Mouse (Mus musculus) CH12.LX (cell line): ENCODE measurements at regions not wholly inside any gene's neighbourhood (a gene's known extent, or its start where the extent isn't known, plus 50 kb on each side); places are given as distances from the start of the nearest gene placed in this dataset.

Experiments
- CTCF ChIP-seq, 2 experiments: IDR thresholded peaks in 1 of 2; conservative IDR thresholded peaks in 1 of 2; 2 replicates each; pipeline ENCODE4 v1.5.1; 2011 to 2012; ENCODE audit warnings: low read depth in 2 of 2, low read length in 2 of 2, improper control_type of control experiment in 1 of 2, inconsistent platforms in 1 of 2, mild to moderate bottlenecking in 1 of 2, moderate library complexity in 1 of 2
- EP300 ChIP-seq: IDR thresholded peaks from 2 replicates; pipeline ENCODE4 v1.6.1; 2011; ENCODE audit warnings: low read length, improper control_type of control experiment
- ETS1 ChIP-seq: conservative IDR thresholded peaks from 2 replicates; pipeline ENCODE4 v1.6.1; 2012; ENCODE audit warnings: low read depth, mild to moderate bottlenecking, inconsistent platforms, low read length, improper control_type of control experiment, moderate library complexity
- MAZ ChIP-seq: IDR thresholded peaks from 2 replicates; pipeline ENCODE4 v1.6.1; 2012; ENCODE audit warnings: low read depth, mild to moderate bottlenecking, inconsistent platforms, low read length, improper control_type of control experiment, moderate library complexity
- POLR2A ChIP-seq: IDR thresholded peaks from 2 replicates; pipeline ENCODE4 v1.6.1; 2011; ENCODE audit warnings: low read depth, mild to moderate bottlenecking, improper control_type of control experiment, low read length
- POLR2AphosphoS2 ChIP-seq: IDR thresholded peaks from 2 replicates; pipeline ENCODE4 v1.6.1; 2011; ENCODE audit warnings: low read depth, low read length, improper control_type of control experiment
- ZC3H11A ChIP-seq: IDR thresholded peaks from 2 replicates; pipeline ENCODE4 v1.6.1; 2012; ENCODE audit warnings: low read depth, mild to moderate bottlenecking, inconsistent platforms, low read length, improper control_type of control experiment

DNA sequence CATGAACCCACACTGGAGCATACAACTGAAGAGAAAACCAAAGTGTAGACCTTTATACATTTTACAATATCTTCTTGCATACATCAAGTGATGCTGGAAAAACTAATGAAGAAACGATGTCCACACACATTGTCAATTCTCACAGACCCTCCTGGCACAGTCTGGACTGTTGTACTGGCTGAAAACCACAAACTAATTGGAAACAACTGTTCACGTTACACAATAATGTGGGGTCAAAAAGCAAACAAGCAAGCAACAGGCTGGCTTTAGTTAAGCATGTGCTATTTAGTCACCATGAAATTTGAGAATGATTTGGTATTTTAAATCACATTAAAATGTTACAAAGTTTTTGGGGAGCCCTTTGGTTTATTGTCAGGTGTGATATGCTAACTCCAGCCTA lies 155.9 kb upstream of the Mme start:
- no peak for TF ChIP-seq ZC3H11A
- no peak for TF ChIP-seq POLR2AphosphoS2
- no peak for TF ChIP-seq CTCF (conservative IDR thresholded peaks at IDR 0.05 in 1 of 2, IDR thresholded peaks at IDR 0.05 in 1 of 2; ENCODE audit: low read depth in 2 of 2, low read length in 2 of 2)
- no peak for TF ChIP-seq POLR2A
- TF ChIP-seq MAZ: no peak
- no peak for TF ChIP-seq EP300
- no peak for TF ChIP-seq ETS1
